Mouse (Mus musculus): Measurements from ENCODE around the gene Fyb2. TPM values are rescaled to one million over a fixed set of nuclear protein-coding genes. Genes with fewer than 3 reads are reported as not detected.

Fyb2 gene
- polyA plus RNA-seq (2014; fragmentation: Illumina TruSeq; extraction: RNeasy Lipid Tissue Mini Kit (QIAGEN cat#74804); ENCODE audit: low read depth, low replicate concordance), result 1.5 TPM

GRCm38 (mm10) chr4:104913291-104914129 is at the start of gene Fyb2:
Gene Fyb2 (plus strand): TSS chr4:104913456.

GRCm38 (mm10) chr4:104876323-104876722 is 36.9 kb upstream of the Fyb2 start, which contains the start of gene C8a:
Gene C8a (minus strand): TSS chr4:104876398.

Other genes starting within 250 kb of the Fyb2 start
- gene C8b, start 147.1 kb upstream of the Fyb2 start, polyA plus RNA-seq (2014; fragmentation: Illumina TruSeq; extraction: RNeasy Lipid Tissue Mini Kit (QIAGEN cat#74804); ENCODE audit: low read depth, low replicate concordance), result not detected
- gene Gm17662, start 56.1 kb upstream of the Fyb2 start, polyA plus RNA-seq (2014; fragmentation: Illumina TruSeq; extraction: RNeasy Lipid Tissue Mini Kit (QIAGEN cat#74804); ENCODE audit: low read depth, low replicate concordance), result not detected
- gene C8a, start 37.1 kb upstream of the Fyb2 start, polyA plus RNA-seq (2014; fragmentation: Illumina TruSeq; extraction: RNeasy Lipid Tissue Mini Kit (QIAGEN cat#74804); ENCODE audit: low read depth, low replicate concordance), result 137 TPM
- gene Prkaa2, start 196.4 kb downstream of the Fyb2 start, polyA plus RNA-seq (2014; fragmentation: Illumina TruSeq; extraction: RNeasy Lipid Tissue Mini Kit (QIAGEN cat#74804); ENCODE audit: low read depth, low replicate concordance), result 147 TPM
- 46.7 TPM for gene Plpp3, start 243.9 kb downstream of the Fyb2 start, polyA plus RNA-seq (2014; fragmentation: Illumina TruSeq; extraction: RNeasy Lipid Tissue Mini Kit (QIAGEN cat#74804); ENCODE audit: low read depth, low replicate concordance)